Mouse (Mus musculus): Measurements from ENCODE around the gene Gm27021. TPM values are rescaled to one million over a fixed set of nuclear protein-coding genes. Genes with fewer than 3 reads are reported as not detected.

Gene Gm27021
- not detected for polyA plus RNA-seq (2014; fragmentation: Illumina TruSeq; extraction: RNeasy Lipid Tissue Mini Kit (QIAGEN cat#74804); ENCODE audit: low read depth, low replicate concordance)

DNA sequence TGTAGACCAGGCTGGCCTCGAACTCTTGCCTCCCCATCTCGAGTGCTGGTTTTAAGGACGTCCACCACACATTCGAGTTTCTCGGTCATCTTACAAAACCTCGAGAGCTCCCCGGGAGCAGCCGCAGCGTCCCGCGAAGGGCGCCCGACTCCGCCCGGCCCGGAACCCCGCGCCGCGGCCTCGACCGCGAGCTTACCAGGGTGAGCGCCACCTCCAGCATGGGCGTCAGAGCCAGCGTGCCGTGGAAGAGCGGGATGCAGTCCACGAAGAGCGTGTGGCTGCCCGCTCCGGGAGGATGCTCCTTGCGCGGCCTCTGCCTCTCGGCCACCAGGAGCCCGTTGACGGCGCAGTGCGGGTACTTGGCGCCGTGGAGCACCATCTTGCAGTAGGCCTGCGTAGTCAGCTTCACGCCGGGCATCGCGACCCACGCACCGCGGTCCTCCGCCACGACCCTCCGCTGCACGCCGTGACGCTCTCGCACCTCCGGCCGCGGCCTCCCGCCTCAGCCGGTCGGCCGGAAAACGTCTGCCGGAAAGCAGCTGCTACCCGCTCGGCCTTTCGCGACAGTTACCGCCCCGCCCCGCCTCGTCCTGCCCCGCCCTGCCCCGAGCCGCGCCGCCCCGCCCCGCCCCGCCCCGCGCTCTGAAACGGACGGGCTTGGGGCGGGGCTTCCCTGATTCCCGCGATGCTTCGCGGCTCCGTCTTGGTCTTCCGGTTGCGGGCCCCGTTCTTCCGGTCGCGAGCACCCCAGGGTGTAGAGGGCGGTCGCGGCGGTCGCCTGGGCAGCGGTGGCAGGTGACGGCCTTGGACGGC lies at the start of gene Gm27021, which contains the start of gene Cox4i1:
Gene Gm27021 (minus strand): TSS at position 519 of the 813 bp plus-strand sequence.
Gene Cox4i1 (plus strand): TSS at position 662 of the 813 bp plus-strand sequence.

DNA sequence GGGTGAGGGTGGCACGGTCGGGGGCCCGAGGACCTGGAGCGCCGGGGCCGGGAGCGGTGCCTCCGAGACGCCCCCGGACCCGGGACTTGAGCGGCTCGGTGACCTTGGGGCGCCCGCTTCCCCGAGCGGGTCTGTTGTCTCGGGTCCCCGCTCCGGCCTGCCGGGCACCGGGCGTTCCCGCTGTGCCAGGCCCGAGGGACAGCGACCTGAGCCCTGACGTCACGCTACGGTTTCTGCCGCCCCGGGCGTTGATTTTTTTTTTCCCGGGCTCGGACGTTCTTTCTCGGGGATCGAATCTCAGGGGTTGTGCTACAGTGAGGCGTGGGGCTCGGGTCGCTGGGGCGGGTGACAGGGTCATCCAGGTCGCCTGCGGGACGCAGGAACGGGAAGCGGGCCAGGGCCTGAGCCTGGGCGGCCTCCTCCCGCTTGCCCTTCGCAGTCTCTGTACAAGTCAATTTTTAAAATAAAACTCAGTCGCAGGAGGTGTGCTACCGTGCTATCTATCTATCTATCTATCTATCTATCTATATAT lies 561 bp upstream of the Gm27021 start, which contains the start of gene Emc8:
Gene Emc8 (minus strand): TSS at position 200 of the 532 bp plus-strand sequence.

DNA sequence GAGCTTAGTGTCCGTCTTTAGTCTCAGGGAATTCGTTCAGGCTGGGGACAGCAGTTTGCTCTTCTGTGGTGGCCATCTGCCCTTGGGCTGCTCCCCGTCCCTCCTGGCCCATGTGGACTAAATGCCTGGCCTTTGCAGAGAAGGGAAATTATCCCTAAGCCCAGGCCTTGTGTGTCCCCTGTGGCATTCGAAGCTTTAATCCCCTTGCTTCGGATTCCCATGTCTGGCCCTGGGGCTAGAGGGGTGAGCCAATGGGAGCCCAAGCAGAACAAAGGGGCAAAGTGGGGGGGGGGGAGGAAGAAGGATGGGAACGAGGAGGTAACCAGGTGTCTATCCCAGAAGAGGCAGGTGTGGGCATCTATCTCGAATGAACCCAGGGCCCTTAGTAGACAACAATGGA lies 20.3 kb downstream of the Gm27021 start, which contains the start of gene 1190005I06Rik:
Gene 1190005I06Rik (minus strand): TSS at position 101 of the 400 bp plus-strand sequence.

GRCm38 (mm10) chr8:120588908-120589771 lies 78.7 kb downstream of the Gm27021 start, which contains the start of gene Gins2:
TSS of gene Gins2 (minus strand) at chr8:120589304.

Other genes starting within 250 kb of the Gm27021 start
- not detected for gene Gins2, start 78.8 kb downstream of the Gm27021 start, polyA plus RNA-seq (2014; fragmentation: Illumina TruSeq; extraction: RNeasy Lipid Tissue Mini Kit (QIAGEN cat#74804); ENCODE audit: low read depth, low replicate concordance)
- gene 1190005I06Rik, start 20.4 kb downstream of the Gm27021 start, polyA plus RNA-seq (2014; fragmentation: Illumina TruSeq; extraction: RNeasy Lipid Tissue Mini Kit (QIAGEN cat#74804); ENCODE audit: low read depth, low replicate concordance), result not detected
- gene Cox4i1, start 143 bp upstream of the Gm27021 start, polyA plus RNA-seq (2014; fragmentation: Illumina TruSeq; extraction: RNeasy Lipid Tissue Mini Kit (QIAGEN cat#74804); ENCODE audit: low read depth, low replicate concordance), result 60.8 TPM
- 3.6 TPM for gene Emc8, start 494 bp upstream of the Gm27021 start, polyA plus RNA-seq (2014; fragmentation: Illumina TruSeq; extraction: RNeasy Lipid Tissue Mini Kit (QIAGEN cat#74804); ENCODE audit: low read depth, low replicate concordance)
- gene Irf8, start 68.3 kb upstream of the Gm27021 start, polyA plus RNA-seq (2014; fragmentation: Illumina TruSeq; extraction: RNeasy Lipid Tissue Mini Kit (QIAGEN cat#74804); ENCODE audit: low read depth, low replicate concordance), result 0.64 TPM

Measured in liver, adult 10 weeks (tissue).